Comparison of ENCODE assay signal across 9 mouse cellular contexts in the genomic region with DNA sequence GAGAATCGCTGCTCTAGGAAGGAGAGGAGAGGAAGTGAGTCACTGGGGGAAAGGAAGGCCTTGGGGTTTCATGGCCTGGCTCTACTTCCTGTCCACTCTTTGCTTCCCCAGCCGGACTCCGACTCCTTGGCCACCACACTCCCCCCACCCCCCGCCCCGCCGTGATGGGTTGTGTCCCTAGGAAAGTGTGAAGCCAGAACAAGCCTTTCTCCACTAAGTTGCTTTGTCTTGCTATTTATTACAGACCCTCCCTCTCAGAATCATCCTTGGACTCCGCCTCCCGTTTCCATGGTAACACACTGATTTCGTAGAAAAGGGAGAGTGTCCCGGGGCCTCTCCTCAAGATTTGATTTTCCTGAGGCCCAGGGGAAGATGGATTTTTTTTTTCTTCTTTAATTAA. TPM values are rescaled to one million over a fixed set of nuclear protein-coding genes. Genes with fewer than 3 reads are reported as not detected.
DNase-seq lines count a peak whose midpoint lies in the region; ATAC-seq lines count a peak whose summit lies in the region.
"Had no signal": no experiment of that assay in that cellular context is flagged by ENCODE, and none has a peak within 500 bp of the region (broad histone marks: within the 10 kb centered on the region; RNA-seq: fewer than 3 reads in every experiment).

No protein-coding gene starts in this region.

- H3K27ac ChIP-seq in embryonic facial prominence, embryonic 10.5 days (replicated peaks), result peak overlapping the region; percentile 76
- H3K27ac ChIP-seq in hindbrain, embryonic 11.5 days (ENCODE audit: low read depth, low read length), result no peak overlapping the region

- no peaks in the 10 kb centered on the region for H3K36me3 ChIP-seq in embryonic facial prominence, embryonic 10.5 days (replicated peaks)
- no peaks in the 10 kb centered on the region for H3K36me3 ChIP-seq in hindbrain, embryonic 11.5 days (ENCODE audit: control insufficient read depth, insufficient read depth, low read length)

- H3K4me3 ChIP-seq in embryonic facial prominence, embryonic 10.5 days, result peak overlapping the region; percentile 48
- no peak overlapping the region for H3K4me3 ChIP-seq in hindbrain, embryonic 11.5 days (ENCODE audit: low read depth, low read length)

- peaks cover 36% of the 10 kb centered on the region for H3K4me1 ChIP-seq in embryonic facial prominence, embryonic 10.5 days
- H3K4me1 ChIP-seq in hindbrain, embryonic 11.5 days (replicated peaks; ENCODE audit: control insufficient read depth, insufficient read depth, low read length), result peaks cover 4% of the 10 kb centered on the region; the same call in 1 of the 2 replicates

- no peak overlapping the region for H3K9ac ChIP-seq in hindbrain, embryonic 11.5 days (ENCODE audit: low read depth, low read length)

- H3K4me2 ChIP-seq in hindbrain, embryonic 11.5 days (replicated peaks; ENCODE audit: low read depth, low read length), result 0 out of 2 replicates have a peak overlapping the region, but pooled peaks have one; percentile 4

- DNase-seq in kidney, postnatal 10 days, result peak; percentile 60
- no peak for DNase-seq in kidney, postnatal 36 days
- DNase-seq in embryonic facial prominence, embryonic 10.5 days (ENCODE audit: low spot score), result peak; percentile 68
- DNase-seq in hindbrain, embryonic 11.5 days (ENCODE audit: low spot score), result peak; percentile 74
- peak; percentile 60 for DNase-seq in neural tube, embryonic 10.5 days (ENCODE audit: extremely low spot score, low spot score)
- no peak for DNase-seq in cerebellum, adult 9-11 months
- DNase-seq in gastrocnemius, postnatal 4 days (ENCODE audit: low spot score in 2 of 2), result no peak
- DNase-seq in layer of hippocampus, postnatal 36 days, result no peak

- no peak for ATAC-seq in hindbrain, embryonic 11.5 days (ENCODE audit: low FRiP score)

- no peaks in the 10 kb centered on the region for H3K9me3 ChIP-seq in embryonic facial prominence, embryonic 10.5 days
- no peaks in the 10 kb centered on the region for H3K9me3 ChIP-seq in hindbrain, embryonic 11.5 days (ENCODE audit: control insufficient read depth, low read length)

- peaks cover 6% of the 10 kb centered on the region for H3K27me3 ChIP-seq in embryonic facial prominence, embryonic 10.5 days (replicated peaks; ENCODE audit: low read depth, poor library complexity, severe bottlenecking)
- H3K27me3 ChIP-seq in hindbrain, embryonic 11.5 days (ENCODE audit: control insufficient read depth, insufficient read depth, low read length), result no peaks in the 10 kb centered on the region

- WGBS in embryonic facial prominence, embryonic 10.5 days, result 16% methylated on average over 10 of the region's 10 CpGs
- 9% methylated on average over 10 of the region's 10 CpGs for WGBS in hindbrain, embryonic 11.5 days

RNA-seq across cellular contexts. Expression of gene Tmem211, which starts 1.4 kb away (rescaled TPM):
- 0.21 and 0.46 TPM in 2 replicates for polyA plus RNA-seq in embryonic facial prominence, embryonic 10.5 days (2016; fragmentation: Nextera tagmentation; extraction: Ambion mirVana)
- 0.08 TPM in 1 of 2 replicates, not detected in the other for polyA plus RNA-seq in hindbrain, embryonic 11.5 days (2014; fragmentation: Nextera tagmentation; extraction: Ambion mirVana)
- not detected for total RNA-seq in gastrocnemius, postnatal 4 days (2021)
- total RNA-seq in layer of hippocampus, postnatal 36 days (2021), result not detected
- total RNA-seq: layer of hippocampus, postnatal 14 days had no signal

RNA-seq across cellular contexts. Expression of gene 2900026A02Rik, which starts 4.2 kb away (rescaled TPM):
- polyA plus RNA-seq in embryonic facial prominence, embryonic 10.5 days (2016; fragmentation: Nextera tagmentation; extraction: Ambion mirVana), result 3.7 and 4.6 TPM in 2 replicates
- polyA plus RNA-seq in hindbrain, embryonic 11.5 days (2014; fragmentation: Nextera tagmentation; extraction: Ambion mirVana), result 1.2 and 1.5 TPM in 2 replicates
- total RNA-seq in gastrocnemius, postnatal 4 days (2021), result 10 to 100 TPM; 50.3 to 50.7 TPM
- total RNA-seq in layer of hippocampus, postnatal 36 days (2021), result 10 to 100 TPM; 62.4 to 66.1 TPM

Comparison
In these comparisons a context has a peak if more than half of its experiments do, and no peak if none do; other contexts are left out.
1. DNase-seq: peak in kidney, postnatal 10 days (single experiment), embryonic facial prominence, embryonic 10.5 days (single experiment), hindbrain, embryonic 11.5 days (single experiment) and neural tube, embryonic 10.5 days (single experiment); none in kidney, postnatal 36 days (0 of 2), cerebellum, adult 9-11 months (single experiment), gastrocnemius, postnatal 4 days (0 of 2) and layer of hippocampus, postnatal 36 days (0 of 2).